9 mouse cellular contexts compared by ENCODE assay signal in genomic region chr10:82961302-82961701, GRCm38 (mm10). TPM values are rescaled to one million over a fixed set of nuclear protein-coding genes. Genes with fewer than 3 reads are reported as not detected.
DNase-seq lines count a peak whose midpoint lies in the region; ATAC-seq lines count a peak whose summit lies in the region.
"Had no signal": no experiment of that assay in that cellular context is flagged by ENCODE, and none has a peak within 500 bp of the region (broad histone marks: within the 10 kb centered on the region; RNA-seq: fewer than 3 reads in every experiment).

No protein-coding gene starts in this region.

- H3K36me3 ChIP-seq in embryonic facial prominence, embryonic 11.5 days (replicated peaks; ENCODE audit: control insufficient read depth, insufficient read depth, low read depth, low read length): no peaks in the 10 kb centered on the region
- no peaks in the 10 kb centered on the region for H3K36me3 ChIP-seq in embryonic facial prominence, embryonic 10.5 days (replicated peaks)
- H3K36me3 ChIP-seq in stomach, embryonic 14.5 days (ENCODE audit: control insufficient read depth, insufficient read depth, low read length): no peaks in the 10 kb centered on the region
- H3K36me3 ChIP-seq: midbrain, embryonic 12.5 days had no signal

- H3K9ac ChIP-seq in embryonic facial prominence, embryonic 11.5 days (replicated peaks; ENCODE audit: low read length): no peak overlapping the region
- H3K9ac ChIP-seq in stomach, embryonic 14.5 days (replicated peaks; ENCODE audit: low read depth, low read length): no peak overlapping the region
- H3K9ac ChIP-seq: midbrain, embryonic 12.5 days had no signal

- H3K27ac ChIP-seq in embryonic facial prominence, embryonic 11.5 days (replicated peaks; ENCODE audit: low read depth, low read length): no peak overlapping the region
- no peak overlapping the region for H3K27ac ChIP-seq in embryonic facial prominence, embryonic 10.5 days (replicated peaks)
- no peak overlapping the region for H3K27ac ChIP-seq in stomach, embryonic 14.5 days (ENCODE audit: low read length)
- H3K27ac ChIP-seq: midbrain, embryonic 12.5 days had no signal

- peak; percentile 33 for DNase-seq in embryonic facial prominence, embryonic 11.5 days (ENCODE audit: low spot score)
- DNase-seq in embryonic facial prominence, embryonic 10.5 days (ENCODE audit: low spot score): no peak
- DNase-seq in spleen, postnatal 14 days (ENCODE audit: low spot score in 2 of 2): peak; percentile 27 to 50
- no peak for DNase-seq in spleen, adult 12 weeks (ENCODE audit: low spot score)
- peak; percentile 87 for DNase-seq in liver
- no peak for DNase-seq in MN1 (ENCODE audit: low spot score)

- no peaks in the 10 kb centered on the region for H3K9me3 ChIP-seq in embryonic facial prominence, embryonic 11.5 days (replicated peaks; ENCODE audit: control insufficient read depth, low read length)
- no peaks in the 10 kb centered on the region for H3K9me3 ChIP-seq in embryonic facial prominence, embryonic 10.5 days
- H3K9me3 ChIP-seq in stomach, embryonic 14.5 days (ENCODE audit: control insufficient read depth, low read depth, low read length): no peaks in the 10 kb centered on the region
- H3K9me3 ChIP-seq: midbrain, embryonic 12.5 days had no signal

- no peaks in the 10 kb centered on the region for H3K4me1 ChIP-seq in embryonic facial prominence, embryonic 11.5 days (ENCODE audit: control insufficient read depth, insufficient read depth, low read length)
- no peaks in the 10 kb centered on the region for H3K4me1 ChIP-seq in embryonic facial prominence, embryonic 10.5 days
- no peaks in the 10 kb centered on the region for H3K4me1 ChIP-seq in stomach, embryonic 14.5 days (ENCODE audit: control insufficient read depth, insufficient read depth, low read length)
- H3K4me1 ChIP-seq: midbrain, embryonic 12.5 days had no signal

- H3K4me3 ChIP-seq in embryonic facial prominence, embryonic 11.5 days (ENCODE audit: low read depth, low read length): no peak overlapping the region
- no peak overlapping the region for H3K4me3 ChIP-seq in embryonic facial prominence, embryonic 10.5 days
- H3K4me3 ChIP-seq in stomach, embryonic 14.5 days (ENCODE audit: low read depth, low read length): no peak overlapping the region
- H3K4me3 ChIP-seq: midbrain, embryonic 12.5 days had no signal

- WGBS in embryonic facial prominence, embryonic 11.5 days: 52% methylated on average over 7 of the region's 7 CpGs
- WGBS in embryonic facial prominence, embryonic 10.5 days: 45% methylated on average over 7 of the region's 7 CpGs
- WGBS in stomach, embryonic 14.5 days: 49% methylated on average over 7 of the region's 7 CpGs

- H3K4me2 ChIP-seq in embryonic facial prominence, embryonic 11.5 days (ENCODE audit: low read depth, low read length): no peak overlapping the region
- H3K4me2 ChIP-seq in stomach, embryonic 14.5 days (replicated peaks; ENCODE audit: low read depth, low read length): no peak overlapping the region
- H3K4me2 ChIP-seq: midbrain, embryonic 12.5 days had no signal

- H3K27me3 ChIP-seq in embryonic facial prominence, embryonic 11.5 days (ENCODE audit: control insufficient read depth, insufficient read depth, low read length): no peaks in the 10 kb centered on the region
- H3K27me3 ChIP-seq in embryonic facial prominence, embryonic 10.5 days (replicated peaks; ENCODE audit: low read depth, poor library complexity, severe bottlenecking): no peaks in the 10 kb centered on the region
- H3K27me3 ChIP-seq in stomach, embryonic 14.5 days (ENCODE audit: control insufficient read depth, insufficient read depth, low read length): no peaks in the 10 kb centered on the region
- H3K27me3 ChIP-seq: midbrain, embryonic 12.5 days had no signal

- ATAC-seq in embryonic facial prominence, embryonic 11.5 days (replicated peaks; ENCODE audit: insufficient number of reproducible peaks, low FRiP score, low TSS enrichment, low read depth): no peak
- 0 out of 2 replicates have a peak, but pooled peaks have one; percentile 49 for ATAC-seq in stomach, embryonic 14.5 days (ENCODE audit: insufficient number of reproducible peaks, insufficient read depth, low FRiP score, low read depth)
- no peak for ATAC-seq in frontal cortex, adult (ENCODE audit: low TSS enrichment)

RNA-seq across cellular contexts. Expression of gene Chst11, which starts 24.0 kb away (rescaled TPM):
- polyA plus RNA-seq in embryonic facial prominence, embryonic 11.5 days (2014; fragmentation: Nextera tagmentation; extraction: Ambion mirVana): 2.1 and 2.3 TPM in 2 replicates
- polyA plus RNA-seq in embryonic facial prominence, embryonic 10.5 days (2016; fragmentation: Nextera tagmentation; extraction: Ambion mirVana): 1.1 and 1.3 TPM in 2 replicates
- 2.0 TPM in 2 replicates for polyA plus RNA-seq in stomach, embryonic 14.5 days (2014; fragmentation: Nextera tagmentation; extraction: Ambion mirVana)

Comparison
In these comparisons a context has a peak if more than half of its experiments do, and no peak if none do; other contexts are left out.
1. DNase-seq: peak in embryonic facial prominence, embryonic 11.5 days (single experiment), spleen, postnatal 14 days (2 of 2) and liver (single experiment); none in embryonic facial prominence, embryonic 10.5 days (single experiment), spleen, adult 12 weeks (single experiment) and MN1 (single experiment).